Mouse (Mus musculus) kidney, adult 2 months (tissue): ENCODE measurements around the gene Wwox. TPM values are rescaled to one million over a fixed set of nuclear protein-coding genes. Genes with fewer than 3 reads are reported as not detected.
A peak's percentile ranks its signal among the peaks of the same experiment; 100 is the strongest.

Experiments used
- DNase-seq: peaks from one replicate; pipeline ENCODE4 v3.0.0; 2021
- H3K27ac ChIP-seq: fragments of 200-500 bp; 2 replicates; pipeline ENCODE4 v1.5.1; 2012; ENCODE audit warnings: low read depth, low read length, control low read depth, inconsistent platforms; ENCODE audit not compliant: insufficient read depth
- H3K27me3 ChIP-seq: fragments of 200-500 bp; replicated peaks from 2 replicates; pipeline ENCODE4 v1.6.1; 2012; ENCODE audit warnings: mild to moderate bottlenecking, moderate library complexity, low read length, inconsistent platforms; ENCODE audit not compliant: control insufficient read depth, insufficient read depth
- H3K36me3 ChIP-seq: fragments of 200-500 bp; 2 replicates; pipeline ENCODE4 v1.6.1; 2012; ENCODE audit warnings: mild to moderate bottlenecking, moderate library complexity, low read length, inconsistent platforms; ENCODE audit not compliant: control insufficient read depth, insufficient read depth
- H3K4me1 ChIP-seq: fragments of 200-500 bp; 2 replicates; pipeline ENCODE4 v1.6.1; 2011; ENCODE audit warnings: low read length; ENCODE audit not compliant: control insufficient read depth, insufficient read depth
- H3K4me3 ChIP-seq: fragments of 200-500 bp; 2 replicates; pipeline ENCODE4 v1.5.1; 2011; ENCODE audit warnings: mild to moderate bottlenecking, low read depth, low read length, control low read depth; ENCODE audit not compliant: insufficient read depth
- CTCF ChIP-seq: fragments of 200-500 bp; conservative IDR thresholded peaks from 2 replicates; pipeline ENCODE4 v1.5.1; 2011; ENCODE audit warnings: low read depth, mild to moderate bottlenecking, control low read depth, low read length, moderate library complexity, mixed read lengths; ENCODE audit not compliant: insufficient read depth, insufficient read length
- POLR2A ChIP-seq: fragments of 200-500 bp; IDR thresholded peaks from one replicate; pipeline ENCODE4 v1.6.1; 2011; ENCODE audit warnings: low read depth, low read length, control low read depth
- WGBS: fragments of 180-500 bp; shearing (Covaris S2); methylation state at CpG from one replicate; pipeline ENCODE4 v1.1.7; 2018; 5-methylcytosine and 5-hydroxymethylcytosine counted together
- polyA plus RNA-seq: library from polyadenylated mRNA; depleted of rRNA; stranded (reverse); fragments of >200 nt; gene quantifications from 2 replicates; pipeline ENCODE4 v1.2.3, GENCODE M21; 2012

Wwox gene
- polyA plus RNA-seq, 1 experiment = 15.3 TPM

DNA sequence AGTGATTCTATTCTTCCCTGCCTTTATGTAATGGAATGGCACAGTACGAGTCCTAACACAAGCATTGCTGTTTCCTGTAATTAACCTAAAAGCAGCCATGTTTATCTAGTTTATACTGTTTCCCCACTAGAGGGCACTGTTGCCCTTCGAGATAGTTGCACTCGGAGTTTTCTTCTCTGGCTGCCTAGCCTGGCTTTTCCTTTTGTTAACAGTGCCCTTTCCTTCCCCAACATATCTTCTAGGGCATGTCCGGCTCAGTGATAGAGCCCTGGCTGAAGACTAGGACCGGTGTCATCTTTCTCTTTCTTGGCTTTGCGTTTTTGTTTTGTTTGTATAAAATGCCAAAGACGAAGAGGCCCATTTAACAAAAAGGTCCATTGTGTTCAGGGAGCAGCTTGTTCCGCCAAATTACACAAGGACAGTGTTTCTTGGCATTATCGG, 13.3 kb downstream of the Wwox start:
- Histone ChIP-seq H3K4me1 (no peaks in the 10 kb centered on the region; the same call in 1 of the 2 replicates), H3K4me3 (peak overlapping the region; percentile 3; the same call in 1 of the 2 replicates), H3K36me3 (no peaks in the 10 kb centered on the region; the same call in 1 of the 2 replicates), H3K27ac (no peak overlapping the region), H3K27me3 (no peaks in the 10 kb centered on the region)
- TF ChIP-seq CTCF (peak; percentile 69), POLR2A (no peak)
- WGBS = 14% methylated on average over 9 of the region's 9 CpGs
- DNase-seq = peak; percentile 72

DNA sequence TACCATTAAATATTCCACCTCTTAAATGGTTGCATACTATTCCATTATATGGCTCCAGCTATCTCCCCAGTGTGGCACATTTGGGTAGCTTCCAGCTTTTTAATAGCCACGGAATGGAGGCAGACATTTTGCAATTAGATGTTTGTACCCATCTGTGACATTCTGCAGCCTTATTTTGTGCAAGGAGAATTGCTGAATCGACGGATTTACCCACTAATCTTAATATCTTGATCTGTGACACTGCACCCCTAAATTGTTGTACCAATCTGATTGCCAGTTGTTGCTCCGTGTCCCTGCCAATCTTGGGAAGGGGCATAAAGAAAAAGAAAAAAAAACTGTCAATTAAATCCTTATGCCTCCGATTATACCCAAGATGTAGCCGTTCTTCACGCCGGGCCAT, 15.8 kb downstream of the Wwox start:
- TF ChIP-seq POLR2A (no peak), CTCF (no peak)
- Histone ChIP-seq H3K36me3 (no peaks in the 10 kb centered on the region), H3K4me3 (no peak overlapping the region), H3K27me3 (no peaks in the 10 kb centered on the region), H3K27ac (no peak overlapping the region), H3K4me1 (no peaks in the 10 kb centered on the region; the same call in 1 of the 2 replicates)
- 95% methylated on average over 8 of the region's 8 CpGs for WGBS
- no peak for DNase-seq

- DNase-seq = no peak
- H3K27ac ChIP-seq = no peak overlapping the region
- no peaks in the 10 kb centered on the region; the same call in 1 of the 2 replicates for H3K4me1 ChIP-seq
- no peaks in the 10 kb centered on the region for H3K36me3 ChIP-seq
- TF ChIP-seq POLR2A (no peak), CTCF (no peak)
- H3K4me3 ChIP-seq = no peak overlapping the region
- H3K27me3 ChIP-seq = no peaks in the 10 kb centered on the region
- WGBS = 79% methylated on average over 15 of the region's 15 CpGs
These were observed 16.5 kb downstream of the Wwox start for GRCm38 (mm10) chr8:114455953-114456352.

DNA sequence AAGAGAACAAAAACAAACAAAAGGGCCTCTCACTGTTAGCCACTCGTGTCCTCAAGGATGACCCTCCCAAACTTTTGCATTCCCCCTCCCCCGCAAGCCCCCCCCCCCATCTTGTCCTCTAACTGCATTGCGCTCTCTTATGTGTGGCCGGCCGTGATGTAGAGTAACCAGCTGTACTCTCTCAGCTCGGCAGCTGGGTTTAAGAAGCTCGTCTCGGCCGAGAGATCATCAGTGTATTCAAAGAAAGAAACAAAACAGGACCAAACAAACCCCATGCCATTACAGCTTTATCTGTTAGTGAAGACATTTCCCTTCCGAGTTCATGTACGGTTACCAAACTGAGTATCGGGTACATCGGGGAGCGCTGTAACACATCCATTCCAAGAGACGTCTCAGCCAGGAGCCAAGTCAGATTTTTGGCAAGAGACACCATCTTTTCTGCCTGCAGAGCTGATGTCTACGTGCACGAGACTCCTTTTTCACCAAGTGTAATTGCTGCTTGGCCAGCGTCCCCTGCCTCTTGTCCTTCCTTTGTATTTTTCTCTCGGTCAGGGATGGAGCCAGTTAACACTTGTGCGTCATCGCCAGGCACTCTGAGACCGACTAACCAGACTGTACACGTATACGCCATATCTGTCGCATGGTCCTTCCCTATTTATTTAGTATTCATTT, 18.8 kb downstream of the Wwox start:
- no peaks in the 10 kb centered on the region for H3K4me1 ChIP-seq
- H3K27me3 ChIP-seq = no peaks in the 10 kb centered on the region
- 71% methylated on average over 25 of the region's 25 CpGs for WGBS
- H3K27ac ChIP-seq = no peak overlapping the region
- TF ChIP-seq POLR2A (no peak), CTCF (no peak)
- H3K36me3 ChIP-seq = no peaks in the 10 kb centered on the region
- H3K4me3 ChIP-seq = no peak overlapping the region
- no peak for DNase-seq

GRCm38 (mm10) chr8:114460600-114460999, 21.1 kb downstream of the Wwox start:
- 78% methylated on average over 5 of the region's 5 CpGs for WGBS
- H3K4me1 ChIP-seq = no peaks in the 10 kb centered on the region
- no peaks in the 10 kb centered on the region for H3K36me3 ChIP-seq
- DNase-seq = no peak
- no peak overlapping the region for H3K27ac ChIP-seq
- H3K4me3 ChIP-seq = no peak overlapping the region
- no peak for TF ChIP-seq POLR2A
- TF ChIP-seq CTCF = peak; percentile 43
- no peaks in the 10 kb centered on the region for H3K27me3 ChIP-seq

GRCm38 (mm10) chr8:114462591-114462990, 23.1 kb downstream of the Wwox start:
- H3K27ac ChIP-seq = no peak overlapping the region
- H3K36me3 ChIP-seq = no peaks in the 10 kb centered on the region
- no peaks in the 10 kb centered on the region for H3K4me1 ChIP-seq
- H3K27me3 ChIP-seq = no peaks in the 10 kb centered on the region
- no peak overlapping the region for H3K4me3 ChIP-seq
- DNase-seq = no peak
- TF ChIP-seq POLR2A (no peak), CTCF (no peak)
- WGBS = 89% methylated on average over 11 of the region's 11 CpGs

GRCm38 (mm10) chr8:114463305-114463704, 23.9 kb downstream of the Wwox start:
- Histone ChIP-seq H3K4me1 (no peaks in the 10 kb centered on the region), H3K27ac (no peak overlapping the region), H3K4me3 (no peak overlapping the region), H3K27me3 (no peaks in the 10 kb centered on the region), H3K36me3 (no peaks in the 10 kb centered on the region)
- TF ChIP-seq CTCF (no peak), POLR2A (no peak)
- WGBS = 61% methylated on average over 10 of the region's 10 CpGs
- no peak for DNase-seq
